Mouse (Mus musculus): Measurements from ENCODE around the gene Irgm1. TPM values are rescaled to one million over a fixed set of nuclear protein-coding genes. Genes with fewer than 3 reads are reported as not detected.

Gene Irgm1
- polyA plus RNA-seq, 1 experiment from 2014 or later: 8.4 TPM

GRCm38 (mm10) chr11:48817794-48818193 is 53.7 kb downstream of the Irgm1 start:
- H3K27me3 ChIP-seq (replicated peaks): no peaks in the 10 kb centered on the region

GRCm38 (mm10) chr11:48816800-48817665 is 54.5 kb downstream of the Irgm1 start, which contains the start of gene Trim41:
Gene Trim41 (minus strand): TSS chr11:48817353.
- peak; percentile 94 for ATAC-seq (ENCODE audit: extremely low read depth, insufficient number of reproducible peaks, low FRiP score, low TSS enrichment)
- Histone ChIP-seq H3K9ac (peak within 1 kb of the TSS; percentile 96), H3K36me3 (peaks cover 37% of the 10 kb centered on the region), H3K27ac (replicated peaks) (peak within 1 kb of the TSS; percentile 99), H3K27me3 (replicated peaks) (no peaks in the 10 kb centered on the region), H3K4me3 (peak within 1 kb of the TSS; percentile 80), H3K9me3 (no peaks in the 10 kb centered on the region), H3K4me2 (peak within 1 kb of the TSS; percentile 94), H3K4me1 (peaks cover 28% of the 10 kb centered on the region)
- WGBS: under 1% methylated on average over 76 of the region's 77 CpGs

More at GRCm38 (mm10) chr11:48817794-48818193, 53.7 kb downstream of the Irgm1 start:
- Histone ChIP-seq H3K27ac (replicated peaks) (peak overlapping the region; percentile 99), H3K9ac (peak overlapping the region; percentile 96), H3K9me3 (no peaks in the 10 kb centered on the region), H3K4me2 (peak overlapping the region; percentile 94), H3K36me3 (peaks cover 29% of the 10 kb centered on the region), H3K4me1 (peaks cover 28% of the 10 kb centered on the region), H3K4me3 (peak overlapping the region; percentile 80)
- 4% methylated on average over 9 of the region's 9 CpGs for WGBS
- ATAC-seq (ENCODE audit: extremely low read depth, insufficient number of reproducible peaks, low FRiP score, low TSS enrichment): no peak

- peaks cover 28% of the 10 kb centered on the region for H3K4me1 ChIP-seq
- peak overlapping the region; percentile 96 for H3K9ac ChIP-seq
- no peaks in the 10 kb centered on the region for H3K27me3 ChIP-seq (replicated peaks)
- ATAC-seq (ENCODE audit: extremely low read depth, insufficient number of reproducible peaks, low FRiP score, low TSS enrichment): peak; percentile 1; the same call in 1 of the 2 replicates
- no peaks in the 10 kb centered on the region for H3K9me3 ChIP-seq
- peaks cover 44% of the 10 kb centered on the region for H3K36me3 ChIP-seq
- H3K4me2 ChIP-seq: peak overlapping the region; percentile 94
- peak overlapping the region; percentile 80 for H3K4me3 ChIP-seq
- WGBS: 2% methylated on average over 23 of the region's 23 CpGs
- peak overlapping the region; percentile 99 for H3K27ac ChIP-seq (replicated peaks)
Measured at GRCm38 (mm10) chr11:48816281-48816781, 55.2 kb downstream of the Irgm1 start.

- Histone ChIP-seq H3K27me3 (replicated peaks) (no peaks in the 10 kb centered on the region), H3K4me1 (peaks cover 28% of the 10 kb centered on the region), H3K36me3 (peaks cover 48% of the 10 kb centered on the region), H3K9me3 (no peaks in the 10 kb centered on the region), H3K4me3 (peak overlapping the region; percentile 80), H3K27ac (replicated peaks) (0 out of 2 replicates have a peak overlapping the region, but pooled peaks have one; percentile 99), H3K4me2 (peak overlapping the region; percentile 94), H3K9ac (peak overlapping the region; percentile 96)
- WGBS: 74% methylated on average over 16 of the region's 16 CpGs
- ATAC-seq (ENCODE audit: extremely low read depth, insufficient number of reproducible peaks, low FRiP score, low TSS enrichment): no peak
Measured at GRCm38 (mm10) chr11:48815851-48816250, 55.6 kb downstream of the Irgm1 start.

- H3K36me3 ChIP-seq: peaks cover 69% of the 10 kb centered on the region
- H3K4me3 ChIP-seq: no peak overlapping the region
- no peak for ATAC-seq (ENCODE audit: extremely low read depth, insufficient number of reproducible peaks, low FRiP score, low TSS enrichment)
- H3K4me1 ChIP-seq: peaks cover 33% of the 10 kb centered on the region
- H3K27ac ChIP-seq (replicated peaks): no peak overlapping the region
- H3K9ac ChIP-seq: 0 out of 2 replicates have a peak overlapping the region, but pooled peaks have one; percentile 33
- H3K4me2 ChIP-seq: no peak overlapping the region
- no peaks in the 10 kb centered on the region for H3K9me3 ChIP-seq
- no peaks in the 10 kb centered on the region for H3K27me3 ChIP-seq (replicated peaks)
Measured at GRCm38 (mm10) chr11:48813782-48814181, 57.7 kb downstream of the Irgm1 start.

Other genes starting within 250 kb of the Irgm1 start
- gene Rack1, start 71.4 kb downstream of the Irgm1 start, polyA plus RNA-seq (2015; fragmentation: Nextera tagmentation; extraction: Ambion mirVana): 444 and 458 TPM in 2 replicates
- gene Trim41, start 54.3 kb downstream of the Irgm1 start, polyA plus RNA-seq (2015; fragmentation: Nextera tagmentation; extraction: Ambion mirVana): 3.2 TPM in 2 replicates
- gene Trim7, start 45.5 kb downstream of the Irgm1 start, polyA plus RNA-seq (2015; fragmentation: Nextera tagmentation; extraction: Ambion mirVana): 0.56 and 0.88 TPM in 2 replicates
- 0.53 and 1.2 TPM in 2 replicates for gene Gm12184, start 45.0 kb downstream of the Irgm1 start, polyA plus RNA-seq (2015; fragmentation: Nextera tagmentation; extraction: Ambion mirVana)
- gene Gm5431, start 30.5 kb upstream of the Irgm1 start, polyA plus RNA-seq (2015; fragmentation: Nextera tagmentation; extraction: Ambion mirVana): 0.17 and 0.22 TPM in 2 replicates
- 1.6 and 3.6 TPM in 2 replicates for gene Psme2b, start 74.5 kb upstream of the Irgm1 start, polyA plus RNA-seq (2015; fragmentation: Nextera tagmentation; extraction: Ambion mirVana)
- gene Olfr56, start 107.2 kb upstream of the Irgm1 start, polyA plus RNA-seq (2015; fragmentation: Nextera tagmentation; extraction: Ambion mirVana): 0.05 TPM in 1 of 2 replicates, not detected in the other
- 0.28 and 0.32 TPM in 2 replicates for gene 9930111J21Rik1, start 107.7 kb upstream of the Irgm1 start, polyA plus RNA-seq (2015; fragmentation: Nextera tagmentation; extraction: Ambion mirVana)
- gene Gm12185, start 120.5 kb upstream of the Irgm1 start, polyA plus RNA-seq (2015; fragmentation: Nextera tagmentation; extraction: Ambion mirVana): 0.03 TPM in 1 of 2 replicates, not detected in the other
- gene Tgtp1, start 122.5 kb upstream of the Irgm1 start, polyA plus RNA-seq (2015; fragmentation: Nextera tagmentation; extraction: Ambion mirVana): 0.16 TPM in 1 of 2 replicates, not detected in the other
- gene 9930111J21Rik2, start 179.6 kb upstream of the Irgm1 start, polyA plus RNA-seq (2015; fragmentation: Nextera tagmentation; extraction: Ambion mirVana): 0.13 and 0.78 TPM in 2 replicates
- gene Tgtp2, start 192.5 kb upstream of the Irgm1 start, polyA plus RNA-seq (2015; fragmentation: Nextera tagmentation; extraction: Ambion mirVana): 0.11 and 0.27 TPM in 2 replicates
- 1.3 and 1.4 TPM in 2 replicates for gene Ifi47, start 204.9 kb upstream of the Irgm1 start, polyA plus RNA-seq (2015; fragmentation: Nextera tagmentation; extraction: Ambion mirVana)
- gene Olfr1396, start 243.2 kb upstream of the Irgm1 start, polyA plus RNA-seq (2015; fragmentation: Nextera tagmentation; extraction: Ambion mirVana): not detected in 2 replicates

Measured in heart, embryonic 13.5 days (tissue).